Mouse (Mus musculus): ENCODE measurements around the gene Itgav. TPM values are rescaled to one million over a fixed set of nuclear protein-coding genes. Genes with fewer than 3 reads are reported as not detected.

Itgav gene
- polyA plus RNA-seq, 1 experiment from 2014 or later: 75.3 TPM

GRCm38 (mm10) chr2:83735276-83735675 is 11.1 kb downstream of the Itgav start:
- ATAC-seq (replicated peaks; ENCODE audit: low FRiP score, low TSS enrichment, low read depth): no peak
- H3K27ac ChIP-seq (ENCODE audit: low read depth): no peak overlapping the region

GRCm38 (mm10) chr2:83736836-83737235 is 12.6 kb downstream of the Itgav start:
- no peak overlapping the region for H3K27ac ChIP-seq (ENCODE audit: low read depth)
- no peak overlapping the region for H3K9ac ChIP-seq (ENCODE audit: low read length)
- 85% methylated on average over 5 of the region's 5 CpGs for WGBS
- H3K9me3 ChIP-seq (ENCODE audit: control insufficient read depth, low read length): no peaks in the 10 kb centered on the region
- H3K36me3 ChIP-seq (ENCODE audit: control insufficient read depth, insufficient read depth, low read length): peaks cover 16% of the 10 kb centered on the region
- ATAC-seq (replicated peaks; ENCODE audit: low FRiP score, low TSS enrichment, low read depth) (no peak), DNase-seq (ENCODE audit: low spot score) (no peak)
- H3K27me3 ChIP-seq (replicated peaks; ENCODE audit: control insufficient read depth, insufficient read depth, low read length): no peaks in the 10 kb centered on the region
- no peak overlapping the region for H3K4me3 ChIP-seq (ENCODE audit: low read depth, low read length)
- peaks cover 29% of the 10 kb centered on the region for H3K4me1 ChIP-seq (replicated peaks; ENCODE audit: control insufficient read depth, insufficient read depth, low read length)
- H3K4me2 ChIP-seq (ENCODE audit: low read length): no peak overlapping the region

More at GRCm38 (mm10) chr2:83735276-83735675, 11.1 kb downstream of the Itgav start:
- no peak for DNase-seq (ENCODE audit: low spot score)
- H3K27me3 ChIP-seq (replicated peaks; ENCODE audit: control insufficient read depth, insufficient read depth, low read length): no peaks in the 10 kb centered on the region
- no peak overlapping the region for H3K4me3 ChIP-seq (ENCODE audit: low read depth, low read length)
- H3K36me3 ChIP-seq (ENCODE audit: control insufficient read depth, insufficient read depth, low read length): peaks cover 20% of the 10 kb centered on the region
- H3K9me3 ChIP-seq (ENCODE audit: control insufficient read depth, low read length): no peaks in the 10 kb centered on the region
- no peak overlapping the region for H3K9ac ChIP-seq (ENCODE audit: low read length)
- 81% methylated on average over 5 of the region's 5 CpGs for WGBS
- peaks cover 23% of the 10 kb centered on the region for H3K4me1 ChIP-seq (replicated peaks; ENCODE audit: control insufficient read depth, insufficient read depth, low read length)
- no peak overlapping the region for H3K4me2 ChIP-seq (ENCODE audit: low read length)

GRCm38 (mm10) chr2:83738586-83739251 is 14.5 kb downstream of the Itgav start:
- Histone ChIP-seq H3K36me3 (ENCODE audit: control insufficient read depth, insufficient read depth, low read length) (peaks cover 16% of the 10 kb centered on the region), H3K27ac (ENCODE audit: low read depth) (0 out of 2 replicates have a peak overlapping the region, but pooled peaks have one; percentile 14), H3K9me3 (ENCODE audit: control insufficient read depth, low read length) (no peaks in the 10 kb centered on the region), H3K27me3 (replicated peaks; ENCODE audit: control insufficient read depth, insufficient read depth, low read length) (no peaks in the 10 kb centered on the region), H3K4me3 (ENCODE audit: low read depth, low read length) (no peak overlapping the region), H3K4me1 (replicated peaks; ENCODE audit: control insufficient read depth, insufficient read depth, low read length) (peaks cover 31% of the 10 kb centered on the region), H3K4me2 (ENCODE audit: low read length) (no peak overlapping the region), H3K9ac (ENCODE audit: low read length) (no peak overlapping the region)
- DNase-seq (ENCODE audit: low spot score) (peak; percentile 38), ATAC-seq (replicated peaks; ENCODE audit: low FRiP score, low TSS enrichment, low read depth) (no peak)
- 62% methylated on average over 14 of the region's 14 CpGs for WGBS

GRCm38 (mm10) chr2:83739461-83740124 is 15.4 kb downstream of the Itgav start:
- H3K4me1 ChIP-seq (replicated peaks; ENCODE audit: control insufficient read depth, insufficient read depth, low read length): peaks cover 27% of the 10 kb centered on the region
- WGBS: 42% methylated on average over 9 of the region's 9 CpGs
- H3K4me3 ChIP-seq (ENCODE audit: low read depth, low read length): no peak overlapping the region
- H3K27ac ChIP-seq (ENCODE audit: low read depth): peak overlapping the region; percentile 12
- peaks cover 16% of the 10 kb centered on the region for H3K36me3 ChIP-seq (ENCODE audit: control insufficient read depth, insufficient read depth, low read length)
- H3K9me3 ChIP-seq (ENCODE audit: control insufficient read depth, low read length): no peaks in the 10 kb centered on the region
- no peaks in the 10 kb centered on the region for H3K27me3 ChIP-seq (replicated peaks; ENCODE audit: control insufficient read depth, insufficient read depth, low read length)
- no peak for ATAC-seq (replicated peaks; ENCODE audit: low FRiP score, low TSS enrichment, low read depth)
- DNase-seq (ENCODE audit: low spot score): no peak
- no peak overlapping the region for H3K9ac ChIP-seq (ENCODE audit: low read length)
- H3K4me2 ChIP-seq (ENCODE audit: low read length): no peak overlapping the region

- no peaks in the 10 kb centered on the region for H3K27me3 ChIP-seq (replicated peaks; ENCODE audit: control insufficient read depth, insufficient read depth, low read length)
- H3K36me3 ChIP-seq (ENCODE audit: control insufficient read depth, insufficient read depth, low read length): peaks cover 19% of the 10 kb centered on the region
- no peaks in the 10 kb centered on the region for H3K9me3 ChIP-seq (ENCODE audit: control insufficient read depth, low read length)
- no peak overlapping the region for H3K4me3 ChIP-seq (ENCODE audit: low read depth, low read length)
- H3K9ac ChIP-seq (ENCODE audit: low read length): no peak overlapping the region
- 0 out of 2 replicates have a peak overlapping the region, but pooled peaks have one; percentile 22 for H3K27ac ChIP-seq (ENCODE audit: low read depth)
- ATAC-seq (replicated peaks; ENCODE audit: low FRiP score, low TSS enrichment, low read depth): 0 out of 2 replicates have a peak, but pooled peaks have one; percentile 51
- DNase-seq (ENCODE audit: low spot score): no peak
- H3K4me2 ChIP-seq (ENCODE audit: low read length): no peak overlapping the region
- WGBS: 16% methylated on average over 5 of the region's 5 CpGs
- peaks cover 27% of the 10 kb centered on the region for H3K4me1 ChIP-seq (replicated peaks; ENCODE audit: control insufficient read depth, insufficient read depth, low read length)
Measured at GRCm38 (mm10) chr2:83740601-83741031, 16.4 kb downstream of the Itgav start.

- H3K27ac ChIP-seq (ENCODE audit: low read depth): no peak overlapping the region
- no peak for DNase-seq (ENCODE audit: low spot score)
- H3K36me3 ChIP-seq (ENCODE audit: control insufficient read depth, insufficient read depth, low read length): peaks cover 12% of the 10 kb centered on the region; the same call in 1 of the 2 replicates
- no peak overlapping the region for H3K4me3 ChIP-seq (ENCODE audit: low read depth, low read length)
- H3K4me2 ChIP-seq (ENCODE audit: low read length): no peak overlapping the region
- WGBS: 52% methylated on average over 9 of the region's 9 CpGs
- H3K9ac ChIP-seq (ENCODE audit: low read length): no peak overlapping the region
- ATAC-seq (replicated peaks; ENCODE audit: low FRiP score, low TSS enrichment, low read depth): no peak
- peaks cover 27% of the 10 kb centered on the region for H3K4me1 ChIP-seq (replicated peaks; ENCODE audit: control insufficient read depth, insufficient read depth, low read length)
- H3K9me3 ChIP-seq (ENCODE audit: control insufficient read depth, low read length): no peaks in the 10 kb centered on the region
- H3K27me3 ChIP-seq (replicated peaks; ENCODE audit: control insufficient read depth, insufficient read depth, low read length): no peaks in the 10 kb centered on the region
Measured at GRCm38 (mm10) chr2:83742210-83742609, 18.0 kb downstream of the Itgav start.

GRCm38 (mm10) chr2:83742836-83743235 is 18.6 kb downstream of the Itgav start:
- Histone ChIP-seq H3K36me3 (ENCODE audit: control insufficient read depth, insufficient read depth, low read length) (peaks cover 16% of the 10 kb centered on the region; the same call in 1 of the 2 replicates), H3K4me1 (replicated peaks; ENCODE audit: control insufficient read depth, insufficient read depth, low read length) (peaks cover 27% of the 10 kb centered on the region), H3K27me3 (replicated peaks; ENCODE audit: control insufficient read depth, insufficient read depth, low read length) (no peaks in the 10 kb centered on the region), H3K4me3 (ENCODE audit: low read depth, low read length) (no peak overlapping the region), H3K27ac (ENCODE audit: low read depth) (no peak overlapping the region), H3K9me3 (ENCODE audit: control insufficient read depth, low read length) (no peaks in the 10 kb centered on the region), H3K4me2 (ENCODE audit: low read length) (no peak overlapping the region), H3K9ac (ENCODE audit: low read length) (no peak overlapping the region)
- DNase-seq (ENCODE audit: low spot score): no peak
- WGBS: 92% methylated on average over 2 of the region's 2 CpGs
- no peak for ATAC-seq (replicated peaks; ENCODE audit: low FRiP score, low TSS enrichment, low read depth)

GRCm38 (mm10) chr2:83744276-83744952 is 20.2 kb downstream of the Itgav start:
- 0 out of 2 replicates have a peak, but pooled peaks have one; percentile 18 for ATAC-seq (replicated peaks; ENCODE audit: low FRiP score, low TSS enrichment, low read depth)
- DNase-seq (ENCODE audit: low spot score): no peak
- H3K9ac ChIP-seq (ENCODE audit: low read length): no peak overlapping the region

More at GRCm38 (mm10) chr2:83744276-83744952, 20.2 kb downstream of the Itgav start:
- Histone ChIP-seq H3K4me1 (replicated peaks; ENCODE audit: control insufficient read depth, insufficient read depth, low read length) (peaks cover 17% of the 10 kb centered on the region), H3K9me3 (ENCODE audit: control insufficient read depth, low read length) (no peaks in the 10 kb centered on the region), H3K36me3 (ENCODE audit: control insufficient read depth, insufficient read depth, low read length) (peaks cover 22% of the 10 kb centered on the region), H3K4me3 (ENCODE audit: low read depth, low read length) (no peak overlapping the region), H3K27ac (ENCODE audit: low read depth) (peak overlapping the region; percentile 69; the same call in 1 of the 2 replicates), H3K4me2 (ENCODE audit: low read length) (no peak overlapping the region), H3K27me3 (replicated peaks; ENCODE audit: control insufficient read depth, insufficient read depth, low read length) (no peaks in the 10 kb centered on the region)
- 48% methylated on average over 9 of the region's 9 CpGs for WGBS
